Mouse (Mus musculus) neural tube, embryonic 15.5 days (tissue): ENCODE data around the gene Foxj2. TPM values are rescaled to one million over a fixed set of nuclear protein-coding genes. Genes with fewer than 3 reads are reported as not detected.
A peak's percentile ranks its signal among the peaks of the same experiment; 100 is the strongest.

Experiments used
- ATAC-seq: fragments of 200-750 bp; cut with Nextera tagmentation; 2 replicates; pipeline ENCODE4 v1.8.0; 2017; ENCODE audit warnings: mild to moderate bottlenecking, moderate TSS enrichment, moderate library complexity; ENCODE audit not compliant: low FRiP score
- H3K27ac ChIP-seq: fragments of 300-500 bp; sonication (generic); replicated peaks from 2 replicates; pipeline ENCODE4 v1.5.1; 2015; ENCODE audit warnings: mild to moderate bottlenecking, inconsistent platforms
- H3K27me3 ChIP-seq: fragments of 300-500 bp; sonication (generic); replicated peaks from 2 replicates; pipeline ENCODE4 v1.6.1; 2015; ENCODE audit warnings: inconsistent platforms
- H3K36me3 ChIP-seq: fragments of 300-500 bp; sonication (generic); 2 replicates; pipeline ENCODE4 v1.6.1; 2015; ENCODE audit warnings: inconsistent platforms
- H3K4me1 ChIP-seq: fragments of 300-500 bp; sonication (generic); 2 replicates; pipeline ENCODE4 v1.6.1; 2015; ENCODE audit warnings: inconsistent platforms
- H3K4me2 ChIP-seq: fragments of 300-500 bp; sonication (generic); 2 replicates; pipeline ENCODE4 v1.6.1; 2015; ENCODE audit warnings: inconsistent platforms, mild to moderate bottlenecking, moderate library complexity
- H3K4me3 ChIP-seq: fragments of 300-500 bp; sonication (generic); replicated peaks from 2 replicates; pipeline ENCODE4 v1.5.1; 2015; ENCODE audit warnings: mild to moderate bottlenecking, inconsistent platforms
- H3K9ac ChIP-seq: fragments of 300-500 bp; sonication (generic); replicated peaks from 2 replicates; pipeline ENCODE4 v1.6.1; 2015; ENCODE audit warnings: mild to moderate bottlenecking, inconsistent platforms
- H3K9me3 ChIP-seq: fragments of 300-500 bp; sonication (generic); replicated peaks from 2 replicates; pipeline ENCODE4 v1.6.1; 2016; ENCODE audit warnings: inconsistent platforms
- WGBS: fragments of 180-500 bp; shearing (Covaris S2); methylation state at CpG from one replicate; pipeline ENCODE4 v1.1.7; 2015; ENCODE audit warnings: mixed read lengths; 5-methylcytosine and 5-hydroxymethylcytosine counted together
- polyA plus RNA-seq: library from polyadenylated mRNA; unstranded; fragments of >200 nt; fragmentation: Nextera tagmentation; extraction: Ambion mirVana; gene quantifications from 2 replicates; pipeline ENCODE4 v1.2.1, GENCODE M21; 2015

The Foxj2 gene
- polyA plus RNA-seq, 1 experiment from 2014 or later: 7.1 TPM

- H3K4me3 ChIP-seq: peak overlapping the region; percentile 54
- H3K36me3 ChIP-seq: no peaks in the 10 kb centered on the region
- H3K9ac ChIP-seq: peak overlapping the region; percentile 60
- H3K9me3 ChIP-seq: no peaks in the 10 kb centered on the region
- H3K4me1 ChIP-seq: peaks cover 18% of the 10 kb centered on the region
- ATAC-seq: peak; percentile 10; the same call in 1 of the 2 replicates
- peak overlapping the region; percentile 78 for H3K27ac ChIP-seq
- peak overlapping the region; percentile 84 for H3K4me2 ChIP-seq
- WGBS: 38% methylated on average over 10 of the region's 10 CpGs
- H3K27me3 ChIP-seq: peaks cover 15% of the 10 kb centered on the region
Observed at GRCm38 (mm10) chr6:122800640-122801300, 18.9 kb upstream of the Foxj2 start.

- ATAC-seq: peak; percentile 83
- peak within 1 kb of the TSS; percentile 54 for H3K4me3 ChIP-seq
- no peaks in the 10 kb centered on the region for H3K36me3 ChIP-seq
- H3K9me3 ChIP-seq: no peaks in the 10 kb centered on the region
- under 1% methylated on average over 45 of the region's 46 CpGs for WGBS
- H3K27me3 ChIP-seq: peaks cover 15% of the 10 kb centered on the region
- H3K27ac ChIP-seq: peak within 1 kb of the TSS; percentile 78
- peaks cover 18% of the 10 kb centered on the region for H3K4me1 ChIP-seq
- H3K4me2 ChIP-seq: peak within 1 kb of the TSS; percentile 84
- H3K9ac ChIP-seq: peak within 1 kb of the TSS; percentile 60
Observed at GRCm38 (mm10) chr6:122801301-122801800, 18.4 kb upstream of the Foxj2 start, which contains the start of gene Slc2a3. Gene Slc2a3, minus strand, starts transcription at chr6:122801640.

GRCm38 (mm10) chr6:122801801-122802514 lies 17.8 kb upstream of the Foxj2 start:
- peak overlapping the region; percentile 54 for H3K4me3 ChIP-seq
- peak overlapping the region; percentile 78 for H3K27ac ChIP-seq
- H3K4me1 ChIP-seq: peaks cover 18% of the 10 kb centered on the region
- H3K4me2 ChIP-seq: peak overlapping the region; percentile 84
- no peaks in the 10 kb centered on the region for H3K9me3 ChIP-seq
- peak overlapping the region; percentile 60 for H3K9ac ChIP-seq
- ATAC-seq: peak; percentile 83
- WGBS: 2% methylated on average over 34 of the region's 34 CpGs
- H3K36me3 ChIP-seq: no peaks in the 10 kb centered on the region
- H3K27me3 ChIP-seq: peaks cover 15% of the 10 kb centered on the region

DNA sequence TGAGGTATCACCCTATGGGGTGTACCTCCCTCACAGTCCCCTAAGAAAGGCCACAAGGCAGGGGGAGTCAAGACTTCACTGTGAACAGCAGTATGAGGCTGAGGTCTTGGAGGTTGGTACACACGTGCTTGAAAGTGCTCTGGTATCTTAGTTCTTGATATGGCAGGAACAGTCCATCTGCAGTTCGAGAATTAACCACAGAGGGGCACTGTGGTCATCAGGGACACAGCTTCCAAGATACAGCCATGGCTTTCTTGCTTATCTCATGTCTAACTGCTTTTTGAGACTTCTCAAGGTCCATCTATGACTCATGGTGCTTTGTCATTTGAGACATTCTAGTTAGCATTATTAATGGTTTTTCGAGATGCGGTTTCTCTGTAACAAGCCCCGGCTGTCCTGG lies 15.3 kb upstream of the Foxj2 start:
- Histone ChIP-seq H3K4me3 (no peak overlapping the region), H3K27me3 (peaks cover 19% of the 10 kb centered on the region), H3K4me1 (peaks cover 18% of the 10 kb centered on the region), H3K9me3 (no peaks in the 10 kb centered on the region), H3K9ac (no peak overlapping the region), H3K36me3 (no peaks in the 10 kb centered on the region), H3K4me2 (no peak overlapping the region), H3K27ac (no peak overlapping the region)
- 28% methylated on average over 5 of the region's 5 CpGs for WGBS
- no peak for ATAC-seq

- peak overlapping the region; percentile 98 for H3K27ac ChIP-seq
- peak; percentile 1; the same call in 1 of the 2 replicates for ATAC-seq
- H3K4me3 ChIP-seq: peak overlapping the region; percentile 77
- H3K27me3 ChIP-seq: peaks cover 5% of the 10 kb centered on the region; the same call in 1 of the 2 replicates
- WGBS: 0% methylated on average over 11 of the region's 11 CpGs
- H3K9ac ChIP-seq: peak overlapping the region; percentile 52
- peaks cover 12% of the 10 kb centered on the region for H3K4me1 ChIP-seq
- H3K4me2 ChIP-seq: peak overlapping the region; percentile 74
- no peaks in the 10 kb centered on the region for H3K9me3 ChIP-seq
- no peaks in the 10 kb centered on the region for H3K36me3 ChIP-seq
Observed at GRCm38 (mm10) chr6:122810022-122810614, 9.6 kb upstream of the Foxj2 start.

- peak overlapping the region; percentile 77 for H3K4me3 ChIP-seq
- H3K4me1 ChIP-seq: peaks cover 12% of the 10 kb centered on the region
- no peaks in the 10 kb centered on the region for H3K9me3 ChIP-seq
- under 1% methylated on average over 30 of the region's 30 CpGs for WGBS
- peak overlapping the region; percentile 74 for H3K4me2 ChIP-seq
- H3K9ac ChIP-seq: peak overlapping the region; percentile 68
- H3K27me3 ChIP-seq: peaks cover 5% of the 10 kb centered on the region; the same call in 1 of the 2 replicates
- H3K27ac ChIP-seq: peak overlapping the region; percentile 98
- no peaks in the 10 kb centered on the region for H3K36me3 ChIP-seq
- ATAC-seq: peak; percentile 98
Observed at GRCm38 (mm10) chr6:122810615-122811279, 9.0 kb upstream of the Foxj2 start.

- no peaks in the 10 kb centered on the region for H3K36me3 ChIP-seq
- peak; percentile 94 for ATAC-seq
- H3K27ac ChIP-seq: peak overlapping the region; percentile 98
- H3K27me3 ChIP-seq: peaks cover 5% of the 10 kb centered on the region; the same call in 1 of the 2 replicates
- H3K9me3 ChIP-seq: no peaks in the 10 kb centered on the region
- H3K4me2 ChIP-seq: peak overlapping the region; percentile 74
- H3K9ac ChIP-seq: peak overlapping the region; percentile 68
- peak overlapping the region; percentile 77 for H3K4me3 ChIP-seq
- WGBS: under 1% methylated on average over 38 of the region's 38 CpGs
- peaks cover 12% of the 10 kb centered on the region for H3K4me1 ChIP-seq
Observed at GRCm38 (mm10) chr6:122811280-122811652, 8.4 kb upstream of the Foxj2 start.

- WGBS: 27% methylated on average over 16 of the region's 16 CpGs
- Histone ChIP-seq H3K9ac (peak overlapping the region; percentile 36), H3K27me3 (peaks cover 5% of the 10 kb centered on the region; the same call in 1 of the 2 replicates), H3K4me1 (peaks cover 12% of the 10 kb centered on the region), H3K36me3 (no peaks in the 10 kb centered on the region), H3K27ac (peak overlapping the region; percentile 98), H3K4me2 (peak overlapping the region; percentile 74), H3K4me3 (peak overlapping the region; percentile 77), H3K9me3 (no peaks in the 10 kb centered on the region)
- ATAC-seq: peak; percentile 49; the same call in 1 of the 2 replicates
Observed at GRCm38 (mm10) chr6:122811771-122812600, 7.7 kb upstream of the Foxj2 start.

DNA sequence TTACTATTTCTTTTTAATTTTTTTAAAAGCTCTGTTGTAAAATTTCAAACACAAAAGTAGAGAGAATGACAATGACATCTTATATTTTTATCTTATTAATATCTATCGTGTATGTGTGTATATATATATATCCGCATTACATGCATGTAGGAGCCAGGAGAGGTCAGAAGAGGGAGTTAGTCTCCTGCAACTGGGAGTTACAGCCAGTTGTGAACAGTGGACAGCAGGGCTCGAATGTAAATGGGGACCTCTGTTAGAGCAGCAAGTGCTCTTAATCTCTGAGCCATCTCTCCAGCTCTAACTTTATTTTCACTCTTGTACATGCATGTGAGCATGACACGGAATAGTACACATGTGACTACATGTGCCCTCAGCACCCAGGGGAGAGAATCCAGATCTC lies 7.0 kb upstream of the Foxj2 start:
- Histone ChIP-seq H3K27ac (no peak overlapping the region), H3K4me3 (no peak overlapping the region), H3K36me3 (no peaks in the 10 kb centered on the region), H3K9ac (no peak overlapping the region), H3K9me3 (no peaks in the 10 kb centered on the region), H3K4me1 (peaks cover 12% of the 10 kb centered on the region), H3K4me2 (no peak overlapping the region), H3K27me3 (peaks cover 2% of the 10 kb centered on the region; the same call in 1 of the 2 replicates)
- 89% methylated on average over 4 of the region's 4 CpGs for WGBS
- no peak for ATAC-seq

- Histone ChIP-seq H3K4me2 (no peak overlapping the region), H3K36me3 (no peaks in the 10 kb centered on the region), H3K9ac (no peak overlapping the region), H3K4me1 (peaks cover 12% of the 10 kb centered on the region), H3K27me3 (no peaks in the 10 kb centered on the region), H3K9me3 (no peaks in the 10 kb centered on the region), H3K27ac (no peak overlapping the region), H3K4me3 (no peak overlapping the region)
- ATAC-seq: no peak
- 92% methylated on average over 4 of the region's 4 CpGs for WGBS
Observed at GRCm38 (mm10) chr6:122813640-122814039, 6.1 kb upstream of the Foxj2 start.
